9 mouse cellular contexts compared by ENCODE assay signal in the genomic region with DNA sequence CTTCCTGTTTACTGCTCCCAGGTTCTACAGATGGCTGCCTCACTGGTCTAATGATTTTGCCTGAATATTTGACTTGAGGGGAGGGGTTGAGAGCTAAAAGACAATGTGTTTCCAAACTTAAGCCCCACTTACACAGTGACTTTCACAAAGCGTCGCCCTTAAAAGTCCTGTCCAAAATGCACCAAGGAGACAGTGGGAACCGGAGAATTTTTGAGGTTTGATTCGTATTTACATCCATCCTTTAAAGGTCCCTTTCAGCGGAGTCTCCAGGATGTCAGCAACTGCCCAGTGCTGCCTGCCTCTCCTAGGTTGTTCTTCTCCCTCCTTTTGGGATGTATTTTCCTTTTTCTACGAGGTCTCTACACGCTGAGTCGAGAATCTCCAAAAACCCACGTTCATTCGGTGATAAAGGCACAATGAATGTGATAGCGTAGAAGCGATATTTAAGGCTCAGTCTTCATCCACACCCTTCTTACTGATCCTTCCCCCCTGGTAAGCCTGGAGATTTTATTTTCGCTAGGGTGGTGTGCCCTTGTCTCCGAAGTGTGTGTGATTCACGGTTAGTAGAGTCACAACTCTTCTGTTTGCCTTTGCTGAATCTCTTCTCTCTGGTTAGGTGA. TPM values are rescaled to one million over a fixed set of nuclear protein-coding genes. Genes with fewer than 3 reads are reported as not detected.
DNase-seq lines count a peak whose midpoint lies in the region; ATAC-seq lines count a peak whose summit lies in the region.
"Had no signal": no experiment of that assay in that cellular context is flagged by ENCODE, and none has a peak within 500 bp of the region (broad histone marks: within the 10 kb centered on the region; RNA-seq: fewer than 3 reads in every experiment).

No protein-coding gene starts in this region.

- no peaks in the 10 kb centered on the region for H3K36me3 ChIP-seq in heart, embryonic 14.5 days (ENCODE audit: control insufficient read depth, insufficient read depth, low read length)
- H3K36me3 ChIP-seq in forebrain, embryonic 13.5 days (ENCODE audit: poor library complexity, severe bottlenecking) = no peaks in the 10 kb centered on the region
- H3K36me3 ChIP-seq in limb, embryonic 15.5 days = no peaks in the 10 kb centered on the region

- H3K4me3 ChIP-seq in heart, embryonic 14.5 days (ENCODE audit: control insufficient read depth in 1 of 2, insufficient read depth in 1 of 2, low read depth in 1 of 2, low read length in 2 of 2) = peak overlapping the region in 1 of 2 experiments; percentile 60; a peak in 2 of 4 replicates
- peak overlapping the region; percentile 51 for H3K4me3 ChIP-seq in forebrain, embryonic 13.5 days
- H3K4me3 ChIP-seq in limb, embryonic 15.5 days = peak overlapping the region; percentile 64

- no peaks in the 10 kb centered on the region for H3K9me3 ChIP-seq in heart, embryonic 14.5 days (ENCODE audit: control insufficient read depth, low read length)
- H3K9me3 ChIP-seq in forebrain, embryonic 13.5 days (replicated peaks) = no peaks in the 10 kb centered on the region
- H3K9me3 ChIP-seq in limb, embryonic 15.5 days = no peaks in the 10 kb centered on the region

- DNase-seq in heart, adult 9 months (ENCODE audit: low spot score in 2 of 2) = no peak
- peak; percentile 35 for DNase-seq in CD4-positive helper T cell, adult 2 months (ENCODE audit: low read depth, low spot score)
- DNase-seq in left cerebral cortex, postnatal 25 days (ENCODE audit: low spot score in 2 of 2) = no peak
- no peak for DNase-seq in right cerebral cortex, postnatal 4 days

- H3K27me3 ChIP-seq in heart, embryonic 14.5 days (ENCODE audit: control insufficient read depth, insufficient read depth, low read length) = peaks cover 65% of the 10 kb centered on the region
- peaks cover 53% of the 10 kb centered on the region for H3K27me3 ChIP-seq in forebrain, embryonic 13.5 days
- H3K27me3 ChIP-seq in limb, embryonic 15.5 days = peaks cover 49% of the 10 kb centered on the region

- H3K4me1 ChIP-seq in heart, embryonic 14.5 days (ENCODE audit: control insufficient read depth in 2 of 2, insufficient read depth in 2 of 2, low read length in 2 of 2) = peaks cover 12 to 33% of the 10 kb centered on the region in 2 experiments; a peak in 3 of 4 replicates
- H3K4me1 ChIP-seq in forebrain, embryonic 13.5 days = peaks cover 68% of the 10 kb centered on the region
- peaks cover 52% of the 10 kb centered on the region for H3K4me1 ChIP-seq in limb, embryonic 15.5 days

- ATAC-seq in heart, embryonic 14.5 days (ENCODE audit: insufficient number of reproducible peaks, insufficient read depth, low FRiP score, low read depth) = no peak
- no peak for ATAC-seq in forebrain, embryonic 13.5 days
- no peak for ATAC-seq in limb, embryonic 15.5 days (ENCODE audit: insufficient number of reproducible peaks, low FRiP score, low TSS enrichment, low read depth)
- ATAC-seq in monocyte, adult 5-6 weeks (replicated peaks; ENCODE audit: insufficient number of reproducible peaks, low FRiP score, low TSS enrichment, poor library complexity, severe bottlenecking) = no peak

- H3K4me2 ChIP-seq in heart, embryonic 14.5 days (ENCODE audit: low read length) = peak overlapping the region; percentile 98
- H3K4me2 ChIP-seq in forebrain, embryonic 13.5 days = peak overlapping the region; percentile 74
- peak overlapping the region; percentile 95 for H3K4me2 ChIP-seq in limb, embryonic 15.5 days

- WGBS in heart, embryonic 14.5 days = 3% methylated on average over 15 of the region's 15 CpGs
- WGBS in forebrain, embryonic 13.5 days = 2% methylated on average over 15 of the region's 15 CpGs
- 7% methylated on average over 15 of the region's 15 CpGs for WGBS in limb, embryonic 15.5 days

- no peak overlapping the region for H3K27ac ChIP-seq in heart, embryonic 14.5 days (replicated peaks in 1 of 2; ENCODE audit: control insufficient read depth in 1 of 2, insufficient read depth in 1 of 2, low read depth in 2 of 2, low read length in 2 of 2)
- no peak overlapping the region for H3K27ac ChIP-seq in forebrain, embryonic 13.5 days
- no peak overlapping the region for H3K27ac ChIP-seq in limb, embryonic 15.5 days
- H3K27ac ChIP-seq: macrophage had no signal

- no peak overlapping the region for H3K9ac ChIP-seq in heart, embryonic 14.5 days (ENCODE audit: low read length)
- 0 out of 2 replicates have a peak overlapping the region, but pooled peaks have one; percentile 8 for H3K9ac ChIP-seq in forebrain, embryonic 13.5 days
- no peak overlapping the region for H3K9ac ChIP-seq in limb, embryonic 15.5 days

- intact Hi-C loops in left cerebral cortex, postnatal 25 days (cut with DNase I) = loop anchor here (5.0 kb wide), 2 partner anchors 1892 to 1912 kb away; a partner anchor contains a TSS

RNA-seq across cellular contexts. Expression of a gene that starts 1.1 kb away (rescaled TPM):
- 5.3 and 5.6 TPM in 2 replicates for polyA plus RNA-seq in heart, embryonic 14.5 days (2014; fragmentation: Nextera tagmentation; extraction: Ambion mirVana)
- polyA plus RNA-seq in forebrain, embryonic 13.5 days (2015; fragmentation: Nextera tagmentation; extraction: Ambion mirVana) = 24.8 and 27.6 TPM in 2 replicates
- 36.5 and 37.1 TPM in 2 replicates for polyA plus RNA-seq in limb, embryonic 15.5 days (2015; fragmentation: Nextera tagmentation; extraction: Ambion mirVana)
- 1 to 10 TPM; 6.3 to 6.4 TPM for total RNA-seq in left cerebral cortex, postnatal 25 days (2021)
- total RNA-seq in monocyte, adult 5-6 weeks (2017) = 4.7 to 20.3 TPM (median 18.9 TPM) in 3 replicates
